Mouse (Mus musculus) cerebral cortex, adult 2 months (tissue): ENCODE data around the gene Lrrn2.

Experiments
- WGBS: fragments of 180-500 bp; shearing (Covaris S2); methylation state at CpG from one replicate; pipeline ENCODE4 v1.1.7; 2018; 5-methylcytosine and 5-hydroxymethylcytosine counted together

Gene Lrrn2

DNA sequence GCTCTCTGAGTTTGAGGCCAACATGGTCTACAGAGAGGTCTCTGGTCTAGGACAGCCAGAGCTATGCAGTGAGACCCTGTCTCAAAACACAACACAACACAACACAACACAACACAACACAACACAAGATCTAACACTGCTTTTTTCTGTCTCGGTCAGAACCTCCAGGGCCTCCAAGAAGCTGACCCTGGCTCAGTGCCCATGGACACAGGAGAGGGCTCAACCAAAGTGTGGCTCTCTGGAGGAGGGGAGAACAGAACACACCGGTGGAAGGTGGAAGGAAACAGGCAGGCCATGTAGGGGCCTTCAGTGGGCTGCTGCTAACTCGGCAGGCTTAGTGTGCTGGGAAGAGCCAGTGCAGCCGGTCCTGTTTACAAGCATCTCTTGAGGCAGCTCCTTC is 5.6 kb downstream of the Lrrn2 start:
- WGBS = 35% methylated on average over 4 of the region's 4 CpGs

- WGBS = 39% methylated on average over 4 of the region's 4 CpGs
Observed at GRCm38 (mm10) chr1:132886626-132887025, 6.6 kb downstream of the Lrrn2 start.

GRCm38 (mm10) chr1:132888811-132889210 is 8.7 kb downstream of the Lrrn2 start:
- WGBS = 74% methylated on average over 4 of the region's 4 CpGs

- whole genome bisulfite sequencing = 53% methylated on average over 11 of the region's 11 CpGs
Observed at GRCm38 (mm10) chr1:132890161-132890794, 10.2 kb downstream of the Lrrn2 start.

DNA sequence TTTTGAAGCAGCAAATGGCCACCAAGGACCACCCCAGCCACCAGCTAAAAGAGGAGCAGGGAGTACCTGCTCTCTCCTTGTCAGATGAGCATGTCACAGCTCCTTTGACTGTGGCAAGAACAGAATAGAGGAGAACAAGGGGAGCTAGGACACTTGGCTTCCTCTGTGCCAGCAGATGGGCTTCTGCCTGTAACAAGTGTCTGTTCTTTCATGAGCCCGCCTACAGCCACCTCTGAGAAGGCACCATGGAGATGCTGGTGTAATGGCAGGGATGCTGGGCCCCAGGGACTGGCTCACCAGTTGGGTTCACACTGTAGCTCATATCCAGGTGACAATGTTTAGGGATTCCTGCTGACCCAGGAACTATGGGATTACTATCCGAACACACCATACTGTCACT is 12.0 kb downstream of the Lrrn2 start:
- WGBS = 59% methylated on average over 2 of the region's 2 CpGs

GRCm38 (mm10) chr1:132893311-132894077 is 13.4 kb downstream of the Lrrn2 start:
- 37% methylated on average over 17 of the region's 17 CpGs for WGBS

DNA sequence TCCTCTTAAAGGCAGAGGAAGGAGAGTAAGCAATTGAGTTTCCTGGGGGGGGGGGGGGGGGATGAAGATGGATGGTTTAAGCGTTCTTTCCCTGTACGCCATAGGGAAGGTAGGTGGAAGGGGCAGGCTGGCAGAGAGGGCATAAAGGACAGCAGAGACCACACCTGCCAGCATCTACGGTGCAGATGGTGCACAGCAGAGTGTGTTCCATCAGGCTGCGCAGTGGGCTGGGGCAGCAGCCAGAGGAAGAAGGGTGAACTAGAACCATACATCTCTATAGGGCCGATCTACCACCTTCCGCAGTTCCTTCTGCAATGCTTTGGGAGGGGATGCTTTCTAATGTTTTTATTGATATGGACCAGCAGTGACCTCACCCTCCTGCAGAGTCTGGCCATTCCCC is 19.0 kb downstream of the Lrrn2 start:
- 66% methylated on average over 6 of the region's 6 CpGs for WGBS

DNA sequence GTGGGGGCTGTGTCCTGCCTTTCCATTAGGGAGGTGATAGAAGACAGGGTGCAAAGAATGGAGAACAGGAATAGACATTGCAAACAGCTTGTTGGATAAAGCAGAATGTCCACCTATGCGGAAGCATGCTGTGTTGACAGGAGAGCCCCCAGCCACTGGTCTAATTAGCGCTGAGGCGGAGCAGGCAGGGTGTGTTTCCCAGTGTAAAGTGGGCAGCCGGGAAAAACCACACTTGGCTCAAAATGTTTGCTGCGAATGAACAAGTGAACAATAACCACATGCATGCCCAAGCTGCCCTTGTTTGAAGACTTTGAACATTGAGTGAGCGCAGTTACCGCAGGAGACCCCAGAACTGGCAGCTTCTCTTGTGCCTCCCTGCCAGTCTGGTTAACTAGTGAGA is 19.6 kb downstream of the Lrrn2 start:
- 56% methylated on average over 7 of the region's 7 CpGs for WGBS

- WGBS = 81% methylated on average over 5 of the region's 5 CpGs
Observed at GRCm38 (mm10) chr1:132900945-132901344, 20.9 kb downstream of the Lrrn2 start.

GRCm38 (mm10) chr1:132903519-132903918 is 23.4 kb downstream of the Lrrn2 start:
- WGBS = 54% methylated on average over 4 of the region's 4 CpGs

DNA sequence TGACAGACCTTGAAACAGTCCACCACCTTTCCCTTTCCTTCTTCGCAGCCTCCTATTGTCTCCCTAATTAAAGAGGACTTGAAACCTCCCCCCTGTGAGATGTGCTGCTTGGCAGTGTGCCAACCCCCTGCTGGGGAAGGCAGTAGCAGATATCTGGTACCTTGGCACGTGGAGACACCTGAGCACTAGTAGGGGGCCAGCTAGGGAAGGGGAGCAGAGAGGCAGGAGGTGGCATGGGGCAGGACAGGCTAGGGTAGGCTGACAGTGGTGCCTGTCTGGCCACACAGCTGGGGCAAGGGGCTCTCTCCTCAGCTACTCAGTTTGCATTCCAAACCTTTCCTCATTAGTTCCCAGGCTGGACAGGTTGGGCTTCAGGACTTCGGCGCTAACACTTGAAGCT is 29.0 kb downstream of the Lrrn2 start:
- WGBS = 63% methylated on average over 4 of the region's 4 CpGs

- WGBS = 93% methylated on average over 1 of the region's 1 CpGs
Observed at GRCm38 (mm10) chr1:132909951-132910350, 29.9 kb downstream of the Lrrn2 start.

DNA sequence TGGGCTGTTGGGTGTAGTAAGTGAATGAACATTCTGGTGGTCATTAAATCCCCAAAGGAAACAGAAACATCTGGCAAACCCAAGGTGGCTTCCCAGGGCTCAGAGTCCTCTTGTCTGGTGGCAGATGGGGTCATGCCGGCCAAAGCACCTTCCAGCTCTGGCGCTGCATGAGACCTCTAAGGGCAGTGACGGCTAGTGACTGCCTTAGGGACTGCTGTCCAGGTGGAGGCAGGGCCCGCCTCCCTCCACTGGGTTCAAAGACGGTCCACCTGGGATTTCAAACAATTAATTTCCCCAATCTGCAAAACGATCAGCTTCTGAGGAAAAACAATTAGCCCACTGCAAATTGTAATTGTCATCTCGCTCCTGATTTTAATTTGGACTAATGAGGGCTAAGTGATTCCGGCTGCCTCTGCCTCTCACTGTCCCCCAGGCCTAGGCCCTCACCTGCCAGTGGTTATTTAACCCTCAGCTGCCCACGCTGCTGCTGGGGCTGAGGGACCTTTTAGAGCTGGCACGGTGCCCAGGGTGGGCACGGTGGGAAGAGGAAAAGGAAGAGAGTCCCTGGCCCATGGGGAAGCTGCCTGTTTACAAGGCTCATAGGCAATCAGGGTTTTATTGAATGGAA is 30.5 kb downstream of the Lrrn2 start:
- 59% methylated on average over 11 of the region's 11 CpGs for WGBS

DNA sequence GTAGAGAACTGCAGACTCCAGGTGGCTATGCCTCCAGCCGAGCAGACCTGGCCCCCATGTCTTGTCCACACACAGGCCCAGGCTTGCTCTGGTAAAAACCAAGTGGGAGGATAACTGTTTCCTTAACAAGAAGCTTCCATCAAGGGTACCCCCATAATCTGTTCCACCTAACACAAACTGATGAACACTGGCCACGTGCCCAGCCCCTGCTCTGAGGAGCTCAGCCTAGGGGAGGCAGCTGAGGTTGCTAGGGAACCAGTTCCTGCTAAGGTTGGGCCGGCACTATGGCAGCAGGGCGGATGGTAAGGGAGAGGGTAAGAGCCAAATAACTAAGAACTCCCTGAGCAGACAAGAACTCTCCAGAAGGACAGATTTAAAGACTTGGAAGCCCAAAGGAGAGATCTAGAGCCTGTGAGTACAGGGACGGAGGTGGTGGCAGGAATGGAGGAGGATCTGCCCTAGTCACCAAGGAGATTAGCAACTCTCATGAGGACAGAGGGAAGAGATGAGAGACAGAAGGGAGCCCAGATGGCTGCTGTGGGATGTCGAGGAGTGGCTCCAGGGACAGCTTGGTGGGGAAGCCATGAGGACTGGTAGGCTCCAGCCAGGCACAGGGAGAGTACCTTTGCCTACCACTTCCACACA is 35.9 kb downstream of the Lrrn2 start:
- 36% methylated on average over 6 of the region's 6 CpGs for WGBS

GRCm38 (mm10) chr1:132917554-132917953 is 37.5 kb downstream of the Lrrn2 start:
- WGBS = 23% methylated on average over 8 of the region's 8 CpGs

DNA sequence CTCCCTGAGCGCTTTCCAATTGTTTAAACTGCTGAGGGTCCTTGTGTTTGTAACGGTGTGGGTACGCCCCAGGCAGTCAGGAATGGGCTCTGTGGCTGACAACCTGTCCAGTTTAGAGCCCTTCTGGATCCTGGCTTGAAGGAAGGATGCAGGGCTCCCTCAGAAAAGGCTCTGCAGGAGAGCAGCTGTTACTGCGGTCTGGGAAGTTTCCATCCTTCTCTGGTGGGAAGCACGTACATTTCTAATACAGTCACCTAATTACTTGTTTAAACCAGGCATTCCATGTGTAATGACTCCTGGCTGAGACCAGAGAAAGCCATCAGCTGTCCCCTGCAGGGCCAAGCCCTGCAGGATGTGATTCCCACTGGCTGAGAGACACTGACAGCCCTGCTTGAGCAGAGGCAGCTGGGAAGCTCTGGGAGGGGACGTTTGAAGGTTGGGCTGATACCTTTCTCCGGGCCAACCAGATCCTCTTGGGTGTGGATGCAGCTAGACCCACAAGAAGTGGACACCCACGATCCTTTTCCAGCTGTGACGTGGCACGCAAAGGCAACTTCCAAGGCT is 38.1 kb downstream of the Lrrn2 start:
- 46% methylated on average over 10 of the region's 10 CpGs for WGBS

DNA sequence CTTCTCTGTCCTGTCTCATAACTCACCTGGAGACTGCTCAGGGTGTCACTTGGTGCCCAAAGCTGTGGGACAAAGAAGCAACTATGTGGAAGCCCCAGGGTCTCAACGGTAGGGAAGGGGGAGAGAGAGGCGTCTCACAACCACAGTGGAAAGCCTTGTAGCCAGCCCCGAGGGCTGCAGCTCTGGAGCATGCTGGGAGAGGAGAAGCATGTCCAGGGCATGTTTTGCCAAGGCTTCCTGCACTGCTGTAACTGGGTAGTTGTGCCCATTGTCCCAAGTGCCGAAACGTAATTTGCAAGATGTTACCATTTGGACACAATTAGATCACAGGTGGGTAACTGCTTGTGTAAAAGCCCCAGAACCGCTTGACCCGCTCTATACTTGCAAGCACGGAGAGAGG is 39.2 kb downstream of the Lrrn2 start:
- 81% methylated on average over 8 of the region's 8 CpGs for WGBS

GRCm38 (mm10) chr1:132921071-132921470 is 41.0 kb downstream of the Lrrn2 start:
- 28% methylated on average over 13 of the region's 13 CpGs for WGBS

DNA sequence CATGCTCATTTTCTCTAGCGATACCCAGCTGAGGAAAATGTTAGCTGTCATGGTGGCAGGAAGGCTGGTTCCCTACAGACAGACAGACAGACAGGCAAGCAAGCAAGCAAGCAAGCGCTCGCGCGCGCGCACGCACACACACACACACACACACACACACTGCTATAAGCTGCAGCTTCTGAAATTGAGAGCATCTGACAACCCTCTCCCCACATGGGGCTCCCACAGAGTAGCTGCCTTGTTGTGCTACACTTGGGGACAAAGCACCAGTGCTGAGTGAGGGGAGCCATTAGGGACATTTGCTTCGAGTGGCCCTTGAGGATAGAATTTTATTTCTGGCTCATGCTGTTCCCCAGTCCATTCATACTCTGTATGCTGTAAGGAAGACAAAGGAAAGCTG is 42.2 kb downstream of the Lrrn2 start:
- WGBS = 68% methylated on average over 9 of the region's 9 CpGs

DNA sequence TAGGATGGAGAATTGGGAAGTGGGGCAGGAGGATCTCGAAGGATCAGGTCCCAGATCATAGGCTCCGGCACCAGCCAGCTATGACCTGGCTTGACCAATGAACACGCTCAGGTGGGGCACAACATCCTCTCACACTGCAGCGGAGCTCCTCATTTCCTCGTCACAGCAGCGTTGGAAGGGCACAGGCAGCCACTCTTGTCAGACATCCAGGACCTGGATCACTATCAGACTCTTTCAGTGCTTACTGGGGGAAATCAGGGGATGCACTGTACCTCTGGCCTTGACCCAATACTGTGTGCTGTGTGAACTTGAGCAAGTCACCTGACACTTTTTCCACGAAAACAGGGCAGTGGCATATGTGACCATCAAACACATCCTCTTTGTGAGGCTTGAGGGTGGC is 45.2 kb downstream of the Lrrn2 start:
- WGBS = 86% methylated on average over 7 of the region's 7 CpGs

DNA sequence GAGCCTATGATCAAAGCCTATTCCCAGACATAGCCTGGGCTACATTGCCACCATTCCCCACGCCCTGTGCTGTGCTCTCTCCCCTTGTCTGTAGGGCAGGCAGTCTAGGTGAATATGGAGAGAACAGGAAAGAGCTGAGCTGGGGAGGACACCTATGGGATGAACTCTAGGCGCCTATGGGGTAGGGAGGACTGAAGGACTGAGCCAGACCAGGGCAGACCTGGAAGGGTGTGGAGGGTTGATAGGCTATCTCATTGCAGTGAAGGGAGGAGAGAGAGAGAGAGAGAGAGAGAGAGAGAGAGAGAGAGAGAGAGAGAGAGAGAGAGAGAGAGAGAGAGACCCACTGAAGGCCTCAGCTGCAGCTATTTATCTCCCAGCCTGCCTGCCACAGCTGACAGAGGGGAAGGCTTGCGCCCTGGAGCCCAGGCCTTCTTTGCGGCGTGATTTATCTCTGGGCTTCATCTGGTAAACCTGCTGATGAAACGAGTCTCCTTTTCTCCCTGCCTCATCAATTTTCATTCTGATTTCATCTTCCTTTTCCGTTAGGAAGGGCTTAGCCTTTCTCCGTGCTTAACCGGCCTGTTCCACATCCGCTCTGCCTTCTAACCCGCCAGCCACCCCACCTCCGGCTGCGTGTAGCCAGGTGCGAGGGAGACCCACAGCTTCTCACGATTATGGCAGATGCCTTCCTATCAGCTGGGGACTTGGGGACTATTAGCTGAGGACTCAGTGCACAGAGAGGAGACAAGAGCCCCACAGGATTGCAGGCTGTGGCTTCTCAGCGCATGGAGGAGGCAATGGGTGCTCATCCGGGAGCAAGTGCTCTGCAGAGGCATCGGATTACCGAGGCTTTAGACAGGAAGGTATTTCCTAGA is 48.2 kb downstream of the Lrrn2 start:
- 69% methylated on average over 19 of the region's 19 CpGs for WGBS
